Mouse (Mus musculus) brain, embryonic 14.5 days (tissue): ENCODE measurements around the gene Ctbp2.

Experiments
- CTCF ChIP-seq: fragments of 200-500 bp; IDR thresholded peaks from 2 replicates; pipeline ENCODE4 v1.5.1; 2012; ENCODE audit warnings: inconsistent platforms, mild to moderate bottlenecking, moderate library complexity, borderline replicate concordance; ENCODE audit not compliant: insufficient read depth, insufficient read length; ENCODE audit errors: extremely low read depth
- POLR2A ChIP-seq: fragments of 200-500 bp; IDR thresholded peaks from 2 replicates; pipeline ENCODE4 v1.6.1; 2012; ENCODE audit warnings: mild to moderate bottlenecking, inconsistent platforms, borderline replicate concordance; ENCODE audit not compliant: poor library complexity, insufficient read depth, insufficient read length, severe bottlenecking; ENCODE audit errors: extremely low read depth

DNA sequence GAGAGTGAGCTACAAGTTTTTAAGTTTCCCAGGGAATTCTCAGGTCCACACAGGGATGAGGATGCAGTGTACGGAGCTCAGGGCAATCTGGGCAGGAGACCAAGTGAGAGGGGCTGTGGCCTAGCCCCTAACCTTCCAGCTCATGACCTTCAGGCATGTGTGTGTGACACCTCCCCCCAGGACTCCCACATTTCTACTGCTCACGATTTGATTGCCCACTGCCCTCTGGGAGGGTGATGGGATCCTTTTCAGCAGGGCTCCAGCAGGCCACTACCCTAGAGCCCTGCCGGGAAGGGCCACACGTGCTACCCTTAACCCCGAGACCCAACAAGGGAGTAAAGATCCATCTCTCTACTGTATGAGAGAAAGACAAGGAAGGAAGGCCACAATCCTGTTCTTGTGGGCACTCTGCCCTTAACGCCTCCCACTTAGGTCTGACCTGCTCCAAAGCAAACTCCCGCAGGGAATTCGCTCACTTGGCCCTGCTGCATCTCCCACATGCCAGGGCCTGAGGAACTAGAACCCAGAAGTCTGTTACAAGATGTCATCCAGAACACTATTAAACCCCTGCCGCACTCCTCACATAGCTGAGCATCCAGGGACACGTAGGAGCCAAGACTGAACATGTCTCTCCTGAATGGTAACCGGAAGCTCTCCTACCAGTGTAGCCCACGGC lies 25.9 kb downstream of the Ctbp2 start:
- no peak for TF ChIP-seq CTCF
- TF ChIP-seq POLR2A, result no peak
